Mouse (Mus musculus) bone marrow macrophage, adult 2 months (primary cell): ENCODE data around the gene Agl.

Source experiments
- CTCF ChIP-seq: IDR thresholded peaks from 2 replicates; pipeline ENCODE4 v1.5.1; 2012; ENCODE audit warnings: low read depth, mild to moderate bottlenecking, low read length, moderate library complexity
- POLR2A ChIP-seq: IDR thresholded peaks from 2 replicates; pipeline ENCODE4 v1.6.1; 2012; ENCODE audit warnings: mild to moderate bottlenecking, low read depth, low read length, borderline replicate concordance

DNA sequence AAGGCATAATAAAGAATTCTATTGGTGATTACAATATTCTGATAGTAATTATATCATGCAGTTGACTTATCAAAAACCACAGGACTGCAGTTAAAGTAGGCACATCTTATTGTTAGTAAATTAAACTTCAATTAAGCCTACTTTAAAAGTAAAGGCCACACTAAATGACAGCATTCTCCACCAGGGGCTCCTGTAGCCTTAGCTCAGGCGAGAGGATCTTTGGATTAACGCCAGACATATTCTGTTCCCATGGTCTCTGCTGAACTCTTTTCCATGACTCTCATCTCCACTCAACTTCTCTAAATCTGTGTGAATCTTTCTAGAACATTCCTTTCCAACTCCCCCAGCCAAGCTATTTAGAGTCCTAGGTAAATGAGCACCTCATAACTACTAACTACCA, 109.2 kb downstream of the Agl start:
- TF ChIP-seq CTCF (no peak), POLR2A (no peak)
